ENCODE assay signal across 13 mouse cellular contexts in genomic region chr7:49699107-49700023, GRCm38 (mm10). TPM values are rescaled to one million over a fixed set of nuclear protein-coding genes. Genes with fewer than 3 reads are reported as not detected.
A peak's percentile ranks its signal among the peaks of the same experiment; 100 is the strongest.
DNase-seq lines count a peak whose midpoint lies in the region; ATAC-seq and TF ChIP-seq lines count a peak whose summit lies in the region.
"Had no signal": no experiment of that assay in that cellular context is flagged by ENCODE, and none has a peak within 500 bp of the region (broad histone marks: within the 10 kb centered on the region; RNA-seq: fewer than 3 reads in every experiment).

No protein-coding gene starts in this region.

- no peak overlapping the region for H3K4me3 ChIP-seq in forebrain, embryonic 16.5 days (replicated peaks; ENCODE audit: low read length)
- H3K4me3 ChIP-seq in midbrain, embryonic 12.5 days: no peak overlapping the region
- no peak overlapping the region for H3K4me3 ChIP-seq in intestine, embryonic 16.5 days (ENCODE audit: low read length)
- H3K4me3 ChIP-seq: embryonic facial prominence, embryonic 12.5 days; left cerebral cortex, adult 2 months; stomach, embryonic 15.5 days had no signal

- H3K27me3 ChIP-seq in Patski: peaks cover under 1% of the 10 kb centered on the region
- H3K27me3 ChIP-seq in forebrain, embryonic 16.5 days (replicated peaks; ENCODE audit: control insufficient read depth, insufficient read depth, low read length): peaks cover 65% of the 10 kb centered on the region
- peaks cover 95% of the 10 kb centered on the region for H3K27me3 ChIP-seq in midbrain, embryonic 12.5 days
- H3K27me3 ChIP-seq in intestine, embryonic 16.5 days (replicated peaks; ENCODE audit: control insufficient read depth, insufficient read depth, low read length): no peaks in the 10 kb centered on the region
- H3K27me3 ChIP-seq: stomach, embryonic 15.5 days had no signal

- H3K4me2 ChIP-seq in forebrain, embryonic 16.5 days (ENCODE audit: low read length): no peak overlapping the region
- H3K4me2 ChIP-seq in midbrain, embryonic 12.5 days (replicated peaks): peak overlapping the region; percentile 22; the same call in 1 of the 2 replicates
- H3K4me2 ChIP-seq in intestine, embryonic 16.5 days (ENCODE audit: low read depth, low read length): no peak overlapping the region
- H3K4me2 ChIP-seq: embryonic facial prominence, embryonic 12.5 days; stomach, embryonic 15.5 days had no signal

- 7% methylated on average over 13 of the region's 13 CpGs for WGBS in forebrain, embryonic 16.5 days
- 13% methylated on average over 13 of the region's 13 CpGs for WGBS in midbrain, embryonic 12.5 days
- WGBS in intestine, embryonic 16.5 days: 78% methylated on average over 13 of the region's 13 CpGs

- peak; percentile 81 for ATAC-seq in Patski
- peak; percentile 84 for ATAC-seq in forebrain, embryonic 16.5 days
- peak; percentile 65 for ATAC-seq in midbrain, embryonic 12.5 days (ENCODE audit: low FRiP score, low read depth)
- no peak for ATAC-seq in intestine, embryonic 16.5 days

- H3K9me3 ChIP-seq in forebrain, embryonic 16.5 days (ENCODE audit: control insufficient read depth, low read length): no peaks in the 10 kb centered on the region
- no peaks in the 10 kb centered on the region for H3K9me3 ChIP-seq in midbrain, embryonic 12.5 days
- no peaks in the 10 kb centered on the region for H3K9me3 ChIP-seq in intestine, embryonic 16.5 days (ENCODE audit: control insufficient read depth, low read length)
- H3K9me3 ChIP-seq: embryonic facial prominence, embryonic 12.5 days; stomach, embryonic 15.5 days had no signal

- in situ Hi-C loops in Patski (cut with MboI; ENCODE audit: low pct_unique_long_range_greater_than_20kb): loop anchor here (5.0 kb wide), 1 partner anchor 48 kb away; no protein-coding TSS in a partner anchor

- POLR2A ChIA-PET in Patski (lab: Charles Lee): no interaction called here

- no peak overlapping the region for H3K27ac ChIP-seq in forebrain, embryonic 16.5 days (ENCODE audit: low read length)
- H3K27ac ChIP-seq in midbrain, embryonic 12.5 days (replicated peaks): no peak overlapping the region
- H3K27ac ChIP-seq in intestine, embryonic 16.5 days (ENCODE audit: low read length): no peak overlapping the region
- H3K27ac ChIP-seq: embryonic facial prominence, embryonic 12.5 days; kidney, postnatal 0 days; left cerebral cortex, adult 2 months; stomach, embryonic 15.5 days had no signal

- CTCF ChIA-PET in Patski (lab: Charles Lee): interaction anchor here (1.2 to 1.9 kb wide), 4 partner anchors 13 to 56 kb away, joined by 3 to 6 read pairs (median 4); no protein-coding TSS in a partner anchor

- peaks cover 19% of the 10 kb centered on the region; the same call in 1 of the 2 replicates for H3K4me1 ChIP-seq in forebrain, embryonic 16.5 days (replicated peaks; ENCODE audit: control insufficient read depth, insufficient read depth, low read length)
- H3K4me1 ChIP-seq in midbrain, embryonic 12.5 days: peaks cover 40% of the 10 kb centered on the region
- no peaks in the 10 kb centered on the region for H3K4me1 ChIP-seq in intestine, embryonic 16.5 days (ENCODE audit: control insufficient read depth, insufficient read depth, low read length)
- H3K4me1 ChIP-seq: embryonic facial prominence, embryonic 12.5 days; stomach, embryonic 15.5 days had no signal

- peak; percentile 93 for DNase-seq in Patski (ENCODE audit: low read depth, low spot score)
- peak; percentile 51 for DNase-seq in embryo, embryonic 10 days (ENCODE audit: low spot score)
- no peak for DNase-seq in testis, postnatal 10 days (ENCODE audit: low spot score)
- no peak for DNase-seq in cerebellum, adult 11 months
- DNase-seq: adrenal gland, postnatal 36 days; heart, postnatal 36 days had no signal

- no peak for TF ChIP-seq CTCF in Patski (IDR thresholded peaks at IDR 0.05)

- no peak overlapping the region for H3K9ac ChIP-seq in forebrain, embryonic 16.5 days (replicated peaks; ENCODE audit: low read depth, low read length)
- no peak overlapping the region for H3K9ac ChIP-seq in midbrain, embryonic 12.5 days (replicated peaks)
- H3K9ac ChIP-seq in intestine, embryonic 16.5 days (ENCODE audit: low read depth, low read length): no peak overlapping the region
- H3K9ac ChIP-seq: embryonic facial prominence, embryonic 12.5 days; stomach, embryonic 15.5 days had no signal

- no peaks in the 10 kb centered on the region for H3K36me3 ChIP-seq in forebrain, embryonic 16.5 days (ENCODE audit: control insufficient read depth, insufficient read depth)
- H3K36me3 ChIP-seq in midbrain, embryonic 12.5 days: no peaks in the 10 kb centered on the region
- H3K36me3 ChIP-seq in intestine, embryonic 16.5 days (ENCODE audit: control insufficient read depth, insufficient read depth, low read length): no peaks in the 10 kb centered on the region
- H3K36me3 ChIP-seq: embryonic facial prominence, embryonic 12.5 days; stomach, embryonic 15.5 days had no signal

RNA-seq across cellular contexts. Expression of gene Htatip2, which starts 59.5 kb away (rescaled TPM):
- polyA plus RNA-seq in Patski (2021): not detected
- 2.5 and 2.8 TPM in 2 replicates for polyA plus RNA-seq in forebrain, embryonic 16.5 days (2015; fragmentation: Nextera tagmentation; extraction: Ambion mirVana)
- 9.3 and 12.2 TPM in 2 replicates for polyA plus RNA-seq in midbrain, embryonic 12.5 days (2016; fragmentation: Nextera tagmentation; extraction: Ambion mirVana)
- polyA plus RNA-seq in intestine, embryonic 16.5 days (2015; fragmentation: Nextera tagmentation; extraction: Ambion mirVana): 25.7 and 26.0 TPM in 2 replicates

Comparison
In these comparisons a context has a peak if more than half of its experiments do, and no peak if none do; other contexts are left out.
1. DNase-seq: peak in Patski (single experiment) and embryo, embryonic 10 days (single experiment); none in testis, postnatal 10 days (single experiment) and cerebellum, adult 11 months (single experiment).